Mouse (Mus musculus) heart, adult 11 months (tissue): Measurements from ENCODE around the gene Faf1.

ENCODE experiments used
- DNase-seq: peaks from one replicate; pipeline ENCODE4 v3.0.0; 2022

Gene Faf1

GRCm38 (mm10) chr4:109981083-109981870, 304.9 kb downstream of the Faf1 start:
- DNase-seq, result no peak

- peak; percentile 82 for DNase-seq
Observed at GRCm38 (mm10) chr4:109981871-109982680, 305.7 kb downstream of the Faf1 start.

GRCm38 (mm10) chr4:109982681-109983265, 306.4 kb downstream of the Faf1 start:
- no peak for DNase-seq

GRCm38 (mm10) chr4:109983281-109984001, 307.1 kb downstream of the Faf1 start:
- peak; percentile 74 for DNase-seq

- peak; percentile 74 for DNase-seq
Observed at GRCm38 (mm10) chr4:109984011-109984411, 307.6 kb downstream of the Faf1 start.

- DNase-seq, result peak; percentile 76
Observed at GRCm38 (mm10) chr4:109984496-109985423, 308.4 kb downstream of the Faf1 start.

GRCm38 (mm10) chr4:109985424-109986172, 309.2 kb downstream of the Faf1 start:
- DNase-seq, result peak; percentile 73

GRCm38 (mm10) chr4:109986301-109986700, 309.9 kb downstream of the Faf1 start:
- peak; percentile 74 for DNase-seq

GRCm38 (mm10) chr4:109986748-109987355, 310.5 kb downstream of the Faf1 start:
- peak; percentile 30 for DNase-seq

- peak; percentile 63 for DNase-seq
Observed at GRCm38 (mm10) chr4:109987560-109988362, 311.4 kb downstream of the Faf1 start.

GRCm38 (mm10) chr4:109988411-109988810, 312.0 kb downstream of the Faf1 start:
- DNase-seq, result peak; percentile 68

- peak; percentile 5 for DNase-seq
Observed at GRCm38 (mm10) chr4:109989213-109989612, 312.8 kb downstream of the Faf1 start.

GRCm38 (mm10) chr4:110006044-110006443, 329.7 kb downstream of the Faf1 start:
- DNase-seq, result no peak
